Mouse (Mus musculus) layer of hippocampus, postnatal 25 days (tissue): ENCODE measurements around the gene Cox10. TPM values are rescaled to one million over a fixed set of nuclear protein-coding genes. Genes with fewer than 3 reads are reported as not detected.

ENCODE experiments used
- DNase-seq, 2 experiments: peaks; one replicate each; pipeline ENCODE4 v3.0.0; 2022; ENCODE audit warnings: mixed read lengths in 2 of 2, low spot score in 1 of 2; ENCODE audit errors: extremely low spot score in 1 of 2
- total RNA-seq, 2 experiments: library from RNA; stranded (reverse); gene quantifications; 2 replicates each; pipeline ENCODE4 v1.2.3; 2021

Cox10 gene
- total RNA-seq, 2 experiments from 2014 or later: 22.2 to 23.1 TPM

DNA sequence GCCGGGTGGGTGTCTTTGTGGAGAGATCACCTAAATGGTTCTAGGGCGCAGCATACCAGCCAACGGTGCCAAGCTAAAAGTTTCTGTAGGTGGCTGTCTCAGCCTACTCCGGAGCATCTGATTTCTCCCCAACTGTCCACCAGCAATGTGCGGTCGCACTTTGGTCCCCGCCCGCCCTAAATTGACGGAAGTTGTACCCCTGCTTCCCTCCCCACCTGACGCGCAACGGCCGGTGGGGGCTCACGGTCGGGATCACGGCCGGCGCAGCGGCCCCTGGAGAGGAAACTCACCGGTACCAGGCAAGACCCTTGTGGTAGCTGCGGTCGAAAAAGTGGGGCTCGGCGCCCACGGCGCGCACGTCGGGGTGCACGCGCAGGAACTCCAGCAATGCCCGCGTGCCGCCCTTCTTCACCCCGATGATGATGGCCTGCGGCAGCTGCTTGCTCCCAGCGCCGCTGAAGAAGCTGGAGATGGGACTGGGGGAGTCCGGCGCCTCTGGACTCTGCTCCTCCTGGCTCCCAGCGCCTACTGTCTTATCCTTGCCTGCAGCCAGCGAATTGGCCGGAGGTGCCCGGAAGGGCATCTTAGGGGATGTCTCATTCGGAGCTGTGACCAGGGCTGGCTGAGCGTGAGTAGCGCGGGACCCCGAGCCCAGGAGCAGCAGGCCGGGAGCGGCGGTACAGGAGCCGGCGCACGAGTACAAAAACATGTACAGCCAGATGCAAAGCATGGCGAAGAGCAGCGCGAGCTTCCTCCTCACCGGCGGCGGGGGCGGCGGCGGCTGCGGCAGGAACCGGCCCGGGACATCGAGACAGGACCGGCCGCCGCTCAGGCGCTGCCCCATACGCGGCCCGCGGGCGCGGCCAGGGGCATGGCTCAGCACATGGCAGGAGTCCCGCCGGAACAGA lies 158.0 kb downstream of the Cox10 start:
- no peak for DNase-seq

DNA sequence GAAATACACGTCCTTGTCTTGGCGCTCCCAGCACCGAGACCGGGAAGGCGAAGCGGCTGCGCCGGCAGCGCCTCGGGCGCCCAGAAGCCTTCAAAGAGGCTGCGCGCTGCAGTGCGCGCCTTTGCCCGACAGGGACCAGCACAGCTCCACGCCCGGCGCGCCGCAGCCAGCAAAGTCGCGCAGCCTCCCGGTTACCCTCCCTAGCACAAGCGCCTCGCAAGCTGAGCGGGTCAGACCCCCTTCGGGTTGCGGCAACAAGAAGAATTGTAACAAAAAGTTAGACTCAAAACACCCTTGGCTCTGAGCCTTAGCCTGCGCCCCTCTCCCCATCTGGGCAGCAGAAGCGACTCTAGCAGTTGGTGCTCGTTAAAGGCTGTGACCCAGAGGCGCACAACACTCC lies 158.7 kb downstream of the Cox10 start:
- peak; percentile 55 to 64 for DNase-seq

DNA sequence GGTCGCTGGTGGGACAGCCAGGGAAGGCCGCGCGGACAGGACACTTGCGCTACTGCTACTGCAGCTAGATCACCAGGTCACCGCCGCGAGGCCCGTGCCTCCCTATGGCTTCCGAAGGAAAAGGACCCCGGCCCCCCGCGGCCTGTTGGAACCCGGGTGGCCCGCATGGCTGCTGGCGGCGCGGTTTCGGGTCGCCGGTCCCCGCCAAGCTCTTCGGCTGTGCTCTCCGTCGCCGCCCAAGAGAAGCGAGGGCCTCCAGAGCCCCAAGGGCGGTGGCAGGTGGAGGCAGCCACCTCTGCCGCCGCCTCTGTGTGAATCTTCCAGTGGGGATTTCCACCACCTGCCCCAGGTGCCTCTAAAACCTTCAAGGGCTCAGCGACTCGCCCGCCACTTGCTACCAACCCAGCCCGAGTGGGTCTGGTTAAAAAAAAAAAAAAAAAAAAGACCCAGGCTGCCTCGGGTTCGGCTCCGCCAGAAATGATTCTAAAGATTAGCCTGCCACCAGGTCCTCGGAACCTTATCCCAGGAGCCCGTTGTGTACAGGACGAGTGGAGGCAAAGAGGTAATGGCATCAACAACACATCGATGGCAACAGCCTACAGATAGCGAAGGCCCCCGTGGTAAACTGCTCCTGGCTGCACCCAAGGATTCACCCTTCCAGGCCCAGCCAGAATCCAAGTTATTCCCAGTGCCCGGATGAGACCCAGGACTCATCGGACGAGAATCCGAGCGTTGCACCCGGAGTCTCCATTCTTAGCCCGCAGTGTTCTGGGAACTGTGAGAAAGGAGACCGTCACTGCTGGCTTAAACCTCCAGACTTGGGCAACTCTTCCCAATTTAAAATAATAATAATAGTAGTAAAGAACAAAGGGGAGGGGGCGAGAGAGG lies 159.8 kb downstream of the Cox10 start:
- DNase-seq: no peak

DNA sequence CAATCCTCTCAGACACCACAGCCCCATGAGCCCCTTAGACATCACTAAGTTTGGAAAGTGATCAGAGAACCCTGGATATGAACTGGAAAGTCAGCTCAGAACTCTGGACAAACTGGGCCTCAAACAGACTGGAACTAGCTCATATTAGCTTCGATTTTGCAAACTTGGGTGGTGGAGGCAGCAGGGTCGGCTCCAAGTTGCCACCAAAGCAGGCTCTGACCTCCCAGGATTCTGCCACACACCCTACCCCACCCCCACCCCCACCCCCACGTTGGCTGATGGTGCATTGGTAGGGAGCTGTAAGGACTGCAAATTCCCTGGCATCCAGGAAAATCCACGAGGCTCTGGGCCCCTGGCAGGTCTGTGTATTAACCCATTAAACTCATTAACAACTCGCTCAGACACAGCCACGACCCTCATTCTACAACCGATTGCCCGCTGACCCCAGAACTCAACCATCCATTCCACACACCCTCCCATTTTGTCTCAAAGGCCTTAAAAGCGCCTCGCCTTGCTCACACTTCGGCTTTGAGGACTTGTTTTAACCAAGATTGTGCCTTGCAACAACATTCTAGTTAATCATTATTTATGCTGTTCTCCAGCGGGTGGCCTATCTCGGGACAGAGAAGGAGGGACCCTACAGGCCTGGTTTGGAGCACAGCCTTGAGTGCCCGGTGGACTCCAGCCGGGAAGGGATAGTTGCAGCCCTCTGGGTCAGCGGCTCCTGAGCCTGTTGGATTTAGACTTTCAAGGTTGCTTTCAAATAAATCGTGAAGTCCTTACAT lies 160.8 kb downstream of the Cox10 start:
- DNase-seq: no peak

DNA sequence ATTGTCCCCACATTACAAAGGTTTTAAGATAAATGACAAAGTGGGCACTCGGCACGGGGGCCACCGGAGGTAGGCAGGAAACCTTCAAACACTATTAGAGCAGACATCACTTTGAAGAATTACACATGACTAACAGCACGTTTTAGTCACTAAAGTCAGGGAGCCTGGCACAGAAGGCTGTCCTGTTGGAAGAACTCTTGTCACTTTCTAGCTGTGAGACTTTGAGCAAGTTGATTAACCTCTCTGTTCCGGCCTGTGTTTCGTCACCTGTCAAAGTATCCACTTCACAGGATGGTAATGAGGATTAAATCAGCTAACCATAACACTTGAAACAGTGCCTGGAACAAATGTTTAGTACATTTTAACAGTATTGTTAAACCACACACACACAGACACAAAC lies 161.7 kb downstream of the Cox10 start:
- DNase-seq: no peak

DNA sequence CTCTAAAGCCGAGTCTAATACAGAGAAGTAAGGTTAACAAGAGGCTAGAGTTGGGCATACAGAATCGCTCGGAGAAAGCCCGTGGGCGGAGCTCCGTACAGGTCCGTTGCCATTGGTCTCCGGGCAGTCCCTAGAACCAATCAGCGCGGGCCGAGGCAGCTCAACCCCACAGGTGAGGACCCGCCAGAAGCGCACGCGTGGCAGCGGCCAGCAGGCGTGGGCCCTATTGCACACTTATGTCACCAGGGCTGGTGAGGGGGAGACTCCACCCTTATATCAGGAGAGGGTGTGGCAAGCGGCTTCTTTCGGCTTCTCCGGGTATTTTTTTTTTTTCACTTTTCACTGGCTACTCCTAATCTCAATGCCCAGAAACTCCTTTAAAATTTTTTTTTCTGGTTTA lies 164.9 kb downstream of the Cox10 start:
- DNase-seq: peak in 1 of 2 experiments; percentile 35

DNA sequence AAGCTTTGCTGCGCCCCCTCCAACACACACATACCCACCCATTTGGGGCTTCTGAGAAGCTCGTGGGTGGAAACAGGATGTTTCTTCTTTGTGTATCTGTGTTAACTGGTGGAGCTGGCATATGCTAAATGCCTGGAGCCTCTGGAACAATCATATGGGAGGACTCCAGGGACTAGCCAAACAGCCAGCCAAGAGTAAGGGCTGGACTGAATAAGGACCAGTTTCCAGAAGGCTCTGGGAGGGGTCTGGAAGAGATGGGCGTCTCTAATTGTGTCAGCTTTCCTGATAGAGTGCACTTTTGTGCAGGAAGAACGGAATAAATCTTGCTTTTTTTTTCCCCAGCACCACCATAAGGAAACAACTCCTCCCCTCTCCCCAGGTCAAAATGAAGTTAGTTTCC lies 165.3 kb downstream of the Cox10 start:
- no peak for DNase-seq

Other genes with a start within 250 kb of the Cox10 start
- gene Hs3st3b1, start 157.2 kb downstream of the Cox10 start, total RNA-seq: under 1 TPM; 0.47 to 0.49 TPM